In the genomic region with DNA sequence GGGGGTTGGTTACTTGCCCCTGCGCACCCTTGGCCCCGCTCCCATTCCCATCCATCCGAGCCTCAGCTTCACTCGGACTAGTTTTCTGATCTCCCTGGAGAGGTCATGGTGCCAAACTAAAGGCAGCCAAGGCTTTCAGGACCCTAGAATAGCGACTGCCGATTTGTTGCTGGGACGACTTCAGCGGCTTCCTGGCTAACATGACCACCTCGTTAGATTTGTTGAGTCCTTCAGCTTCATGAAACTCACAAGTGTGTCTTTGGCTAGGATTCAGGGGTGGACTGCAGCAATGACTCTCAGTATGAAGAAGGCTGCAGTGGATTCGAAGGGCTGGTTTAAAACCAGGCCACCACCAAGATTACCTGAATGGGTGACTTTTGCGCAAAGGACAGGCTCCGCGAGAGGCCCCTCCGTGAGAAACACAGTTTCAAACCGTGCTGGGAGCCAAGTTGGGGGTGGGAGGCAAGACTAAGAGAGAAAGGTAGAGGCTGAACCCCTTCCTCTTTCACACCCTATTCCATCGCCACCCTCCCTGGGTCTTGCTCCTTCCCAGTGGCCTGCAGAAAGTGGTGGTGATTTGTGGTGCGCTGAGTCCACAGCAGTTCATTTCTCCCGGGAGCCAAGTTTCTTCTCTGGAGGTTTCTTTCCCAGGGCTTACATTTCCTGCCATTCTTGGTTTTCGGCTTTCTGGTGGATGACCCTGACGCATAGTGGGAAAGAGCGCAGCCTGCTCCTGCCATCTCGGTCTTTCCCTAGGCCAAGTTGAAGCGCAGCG, we compare ENCODE assay signal across 21 mouse cellular contexts. TPM values are rescaled to one million over a fixed set of nuclear protein-coding genes. Genes with fewer than 3 reads are reported as not detected.
DNase-seq lines count a peak whose midpoint lies in the region; ATAC-seq lines count a peak whose summit lies in the region.
"Had no signal": no experiment of that assay in that cellular context is flagged by ENCODE, and none has a peak within 500 bp of the region (broad histone marks: within the 10 kb centered on the region; RNA-seq: fewer than 3 reads in every experiment).

No protein-coding gene starts in this region.

- H3K4me3 ChIP-seq in midbrain, embryonic 10.5 days = peak overlapping the region; percentile 54
- no peak overlapping the region for H3K4me3 ChIP-seq in midbrain, embryonic 15.5 days
- H3K4me3 ChIP-seq in hindbrain, embryonic 11.5 days (ENCODE audit: low read depth, low read length) = peak overlapping the region; percentile 15; the same call in 1 of the 2 replicates
- H3K4me3 ChIP-seq in midbrain, embryonic 14.5 days (replicated peaks; ENCODE audit: low read depth, low read length) = peak overlapping the region; percentile 19; the same call in 1 of the 2 replicates
- H3K4me3 ChIP-seq: embryonic facial prominence, embryonic 15.5 days; heart, embryonic 15.5 days; layer of hippocampus, adult 2 months had no signal

- DNase-seq in midbrain, embryonic 10.5 days (ENCODE audit: low spot score) = peak; percentile 26
- DNase-seq in embryo, embryonic 11 days = peak; percentile 14
- peak; percentile 45 for DNase-seq in hindbrain, embryonic 11.5 days (ENCODE audit: low spot score)
- DNase-seq in midbrain, embryonic 14.5 days = peak; percentile 14
- no peak for DNase-seq in thymus, postnatal 0 days (ENCODE audit: low spot score)
- DNase-seq in cerebellum, adult 8-10 months = no peak
- DNase-seq in frontal cortex, postnatal 14 days (ENCODE audit: low spot score in 2 of 2) = no peak
- DNase-seq: cerebellum, postnatal 36 days; heart, adult 18-20 months; kidney, adult 18-20 months; kidney, postnatal 10 days; left cerebral cortex, postnatal 4 days; thymus, postnatal 4 days had no signal

- no peak overlapping the region for H3K9ac ChIP-seq in midbrain, embryonic 15.5 days
- no peak overlapping the region for H3K9ac ChIP-seq in hindbrain, embryonic 11.5 days (ENCODE audit: low read depth, low read length)
- H3K9ac ChIP-seq in midbrain, embryonic 14.5 days (replicated peaks; ENCODE audit: low read length) = no peak overlapping the region
- H3K9ac ChIP-seq: embryonic facial prominence, embryonic 15.5 days; heart, embryonic 15.5 days; liver, embryonic 14.5 days had no signal

- no peaks in the 10 kb centered on the region for H3K9me3 ChIP-seq in midbrain, embryonic 10.5 days (replicated peaks)
- H3K9me3 ChIP-seq in midbrain, embryonic 15.5 days = no peaks in the 10 kb centered on the region
- H3K9me3 ChIP-seq in hindbrain, embryonic 11.5 days (ENCODE audit: control insufficient read depth, low read length) = no peaks in the 10 kb centered on the region
- H3K9me3 ChIP-seq in midbrain, embryonic 14.5 days (ENCODE audit: control insufficient read depth, low read length) = no peaks in the 10 kb centered on the region
- H3K9me3 ChIP-seq: embryonic facial prominence, embryonic 15.5 days; heart, embryonic 15.5 days had no signal

- no peak overlapping the region for H3K27ac ChIP-seq in midbrain, embryonic 10.5 days (replicated peaks)
- H3K27ac ChIP-seq in midbrain, embryonic 15.5 days = no peak overlapping the region
- H3K27ac ChIP-seq in hindbrain, embryonic 11.5 days (ENCODE audit: low read depth, low read length) = no peak overlapping the region
- no peak overlapping the region for H3K27ac ChIP-seq in midbrain, embryonic 14.5 days (replicated peaks; ENCODE audit: low read depth, low read length)
- H3K27ac ChIP-seq: embryonic facial prominence, embryonic 15.5 days; heart, embryonic 15.5 days; layer of hippocampus, adult 2 months; liver, embryonic 14.5 days had no signal

- no peak for ATAC-seq in midbrain, embryonic 15.5 days (replicated peaks)
- ATAC-seq in hindbrain, embryonic 11.5 days (ENCODE audit: low FRiP score) = no peak
- ATAC-seq in midbrain, embryonic 14.5 days (ENCODE audit: low FRiP score, low TSS enrichment) = no peak
- ATAC-seq: lung, postnatal 0 days; Patski had no signal

- H3K27me3 ChIP-seq in midbrain, embryonic 10.5 days (ENCODE audit: low read depth, poor library complexity, severe bottlenecking) = peaks cover 99% of the 10 kb centered on the region
- peaks cover 88% of the 10 kb centered on the region for H3K27me3 ChIP-seq in midbrain, embryonic 15.5 days (replicated peaks)
- H3K27me3 ChIP-seq in hindbrain, embryonic 11.5 days (ENCODE audit: control insufficient read depth, insufficient read depth, low read length) = peaks cover 80% of the 10 kb centered on the region
- peaks cover 95% of the 10 kb centered on the region for H3K27me3 ChIP-seq in midbrain, embryonic 14.5 days (ENCODE audit: control insufficient read depth, insufficient read depth, low read length)

- no peak overlapping the region for H3K4me2 ChIP-seq in midbrain, embryonic 15.5 days
- 0 out of 2 replicates have a peak overlapping the region, but pooled peaks have one; percentile 11 for H3K4me2 ChIP-seq in hindbrain, embryonic 11.5 days (replicated peaks; ENCODE audit: low read depth, low read length)
- H3K4me2 ChIP-seq in midbrain, embryonic 14.5 days (ENCODE audit: low read length) = peak overlapping the region; percentile 64
- H3K4me2 ChIP-seq: embryonic facial prominence, embryonic 15.5 days; heart, embryonic 15.5 days had no signal

- H3K4me1 ChIP-seq in midbrain, embryonic 10.5 days = peaks cover 28% of the 10 kb centered on the region
- peaks cover 34% of the 10 kb centered on the region for H3K4me1 ChIP-seq in midbrain, embryonic 15.5 days
- H3K4me1 ChIP-seq in hindbrain, embryonic 11.5 days (replicated peaks; ENCODE audit: control insufficient read depth, insufficient read depth, low read length) = peaks cover 8% of the 10 kb centered on the region
- peaks cover 17% of the 10 kb centered on the region; the same call in 1 of the 2 replicates for H3K4me1 ChIP-seq in midbrain, embryonic 14.5 days (ENCODE audit: control insufficient read depth, insufficient read depth, low read length)

- WGBS in midbrain, embryonic 10.5 days = 1% methylated on average over 24 of the region's 24 CpGs
- 2% methylated on average over 24 of the region's 24 CpGs for WGBS in midbrain, embryonic 15.5 days
- 3% methylated on average over 24 of the region's 24 CpGs for WGBS in hindbrain, embryonic 11.5 days
- WGBS in midbrain, embryonic 14.5 days = 3% methylated on average over 24 of the region's 24 CpGs

- H3K36me3 ChIP-seq in midbrain, embryonic 10.5 days = no peaks in the 10 kb centered on the region
- H3K36me3 ChIP-seq in midbrain, embryonic 15.5 days (replicated peaks) = no peaks in the 10 kb centered on the region
- no peaks in the 10 kb centered on the region for H3K36me3 ChIP-seq in hindbrain, embryonic 11.5 days (ENCODE audit: control insufficient read depth, insufficient read depth, low read length)
- no peaks in the 10 kb centered on the region for H3K36me3 ChIP-seq in midbrain, embryonic 14.5 days (ENCODE audit: control insufficient read depth, insufficient read depth, low read length)
- H3K36me3 ChIP-seq: embryonic facial prominence, embryonic 15.5 days; heart, embryonic 15.5 days had no signal

RNA-seq across cellular contexts. Expression of gene Gsx1, which starts 3.5 kb away (rescaled TPM):
- 7.0 and 11.1 TPM in 2 replicates for polyA plus RNA-seq in midbrain, embryonic 10.5 days (2016; fragmentation: Nextera tagmentation; extraction: Ambion mirVana)
- polyA plus RNA-seq in midbrain, embryonic 15.5 days (2015; fragmentation: Nextera tagmentation; extraction: Ambion mirVana) = 5.5 and 6.7 TPM in 2 replicates
- 6.7 and 11.3 TPM in 2 replicates for polyA plus RNA-seq in hindbrain, embryonic 11.5 days (2014; fragmentation: Nextera tagmentation; extraction: Ambion mirVana)
- 5.7 and 8.6 TPM in 2 replicates for polyA plus RNA-seq in midbrain, embryonic 14.5 days (2014; fragmentation: Nextera tagmentation; extraction: Ambion mirVana)
- not detected in 2 replicates for polyA plus RNA-seq in thymus, postnatal 0 days (2015; fragmentation: Nextera tagmentation; extraction: Ambion mirVana)
- polyA plus RNA-seq: embryonic facial prominence, embryonic 15.5 days; heart, embryonic 15.5 days; liver, embryonic 14.5 days; lung, postnatal 0 days; Patski; small intestine, adult 2 months had no signal

Comparison
In these comparisons a context has a peak if more than half of its experiments do, and no peak if none do; other contexts are left out.
1. DNase-seq: peak in midbrain, embryonic 10.5 days (single experiment), embryo, embryonic 11 days (single experiment), hindbrain, embryonic 11.5 days (single experiment) and midbrain, embryonic 14.5 days (single experiment); none in thymus, postnatal 0 days (single experiment), cerebellum, adult 8-10 months (single experiment) and frontal cortex, postnatal 14 days (0 of 2).